Mouse (Mus musculus) olfactory bulb, adult 2 months (tissue): ENCODE results near the gene Tmem116. TPM values are rescaled to one million over a fixed set of nuclear protein-coding genes. Genes with fewer than 3 reads are reported as not detected.

Experiments
- H3K27ac ChIP-seq: fragments of 200-500 bp; 2 replicates; pipeline ENCODE4 v1.5.1; 2012; ENCODE audit warnings: low read depth, low read length; ENCODE audit not compliant: insufficient read depth
- H3K4me1 ChIP-seq: fragments of 200-500 bp; 2 replicates; pipeline ENCODE4 v1.6.1; 2012; ENCODE audit warnings: low read length; ENCODE audit not compliant: control insufficient read depth, insufficient read depth
- H3K4me3 ChIP-seq: fragments of 200-500 bp; 2 replicates; pipeline ENCODE4 v1.5.1; 2012; ENCODE audit warnings: mild to moderate bottlenecking, low read depth, low read length, moderate library complexity; ENCODE audit not compliant: insufficient read depth
- CTCF ChIP-seq: fragments of 200-500 bp; IDR thresholded peaks from 2 replicates; pipeline ENCODE4 v1.5.1; 2012; ENCODE audit warnings: low read depth, mild to moderate bottlenecking, low read length, moderate library complexity; ENCODE audit not compliant: insufficient read depth
- POLR2A ChIP-seq: fragments of 200-500 bp; IDR thresholded peaks from 2 replicates; pipeline ENCODE4 v1.6.1; 2012; ENCODE audit warnings: mild to moderate bottlenecking, low read depth, low read length, moderate library complexity; ENCODE audit not compliant: insufficient read depth
- WGBS: fragments of 180-500 bp; shearing (Covaris S2); methylation state at CpG from one replicate; pipeline ENCODE4 v1.1.7; 2018; 5-methylcytosine and 5-hydroxymethylcytosine counted together
- polyA plus RNA-seq: library from polyadenylated mRNA; stranded (reverse); fragments of >200 nt; gene quantifications from 2 replicates; pipeline ENCODE4 v1.2.4, GENCODE M21; 2012; ENCODE audit warnings: low replicate concordance; ENCODE audit not compliant: missing spikeins, insufficient read depth, insufficient read length

Tmem116 gene
- polyA plus RNA-seq, 1 experiment, result not detected

- Histone ChIP-seq H3K27ac (no peak overlapping the region), H3K4me3 (no peak overlapping the region), H3K4me1 (peaks cover 3% of the 10 kb centered on the region; the same call in 1 of the 2 replicates)
- WGBS, result 91% methylated on average over 5 of the region's 5 CpGs
- no peak for TF ChIP-seq CTCF
- TF ChIP-seq POLR2A, result no peak
Observed at GRCm38 (mm10) chr5:121444870-121445269, 6.8 kb upstream of the Tmem116 start.

GRCm38 (mm10) chr5:121448450-121448849 is 3.2 kb upstream of the Tmem116 start:
- Histone ChIP-seq H3K27ac (no peak overlapping the region), H3K4me1 (peaks cover 8% of the 10 kb centered on the region), H3K4me3 (no peak overlapping the region)
- WGBS, result 93% methylated on average over 3 of the region's 3 CpGs
- TF ChIP-seq POLR2A (no peak), CTCF (no peak)

- WGBS, result 55% methylated on average over 6 of the region's 6 CpGs
- TF ChIP-seq CTCF (no peak), POLR2A (no peak)
- Histone ChIP-seq H3K4me1 (peaks cover 11% of the 10 kb centered on the region), H3K4me3 (no peak overlapping the region), H3K27ac (no peak overlapping the region)
Observed at GRCm38 (mm10) chr5:121449976-121450375, 1.7 kb upstream of the Tmem116 start.

GRCm38 (mm10) chr5:121450476-121450875 is 1.2 kb upstream of the Tmem116 start:
- Histone ChIP-seq H3K27ac (no peak overlapping the region), H3K4me3 (no peak overlapping the region), H3K4me1 (peaks cover 11% of the 10 kb centered on the region)
- TF ChIP-seq POLR2A, result no peak
- TF ChIP-seq CTCF, result no peak
- WGBS, result 72% methylated on average over 9 of the region's 9 CpGs

- peak overlapping the region; percentile 63 for H3K4me3 ChIP-seq
- H3K4me1 ChIP-seq, result peaks cover 11% of the 10 kb centered on the region
- 4% methylated on average over 8 of the region's 8 CpGs for WGBS
- no peak for TF ChIP-seq POLR2A
- TF ChIP-seq CTCF, result no peak
- no peak overlapping the region for H3K27ac ChIP-seq
Observed at GRCm38 (mm10) chr5:121451203-121451602, 490 bp upstream of the Tmem116 start.

- WGBS, result under 1% methylated on average over 96 of the region's 97 CpGs
- H3K4me3 ChIP-seq, result peak within 1 kb of the TSS; percentile 67
- peak within 1 kb of the TSS; percentile 92 for H3K27ac ChIP-seq
- TF ChIP-seq POLR2A (peak; percentile 95), CTCF (peak; percentile 18; the same call in 1 of the 2 replicates)
- peaks cover 11% of the 10 kb centered on the region for H3K4me1 ChIP-seq
Observed at GRCm38 (mm10) chr5:121452026-121452869, 555 bp downstream of the Tmem116 start, which contains the start of gene Erp29. Gene Erp29, minus strand, starts transcription at chr5:121452506.

- H3K4me3 ChIP-seq, result peak overlapping the region; percentile 67
- H3K27ac ChIP-seq, result peak overlapping the region; percentile 92
- 3% methylated on average over 9 of the region's 9 CpGs for WGBS
- peaks cover 11% of the 10 kb centered on the region for H3K4me1 ChIP-seq
- TF ChIP-seq CTCF (no peak), POLR2A (no peak)
Observed at GRCm38 (mm10) chr5:121452906-121453305, 1.2 kb downstream of the Tmem116 start.

- Histone ChIP-seq H3K4me1 (peaks cover 11% of the 10 kb centered on the region), H3K4me3 (no peak overlapping the region), H3K27ac (no peak overlapping the region)
- no peak for TF ChIP-seq POLR2A
- no peak for TF ChIP-seq CTCF
- WGBS, result 89% methylated on average over 13 of the region's 13 CpGs
Observed at GRCm38 (mm10) chr5:121453743-121454502, 2.2 kb downstream of the Tmem116 start.

- Histone ChIP-seq H3K4me1 (peaks cover 11% of the 10 kb centered on the region), H3K4me3 (no peak overlapping the region), H3K27ac (no peak overlapping the region)
- TF ChIP-seq CTCF (no peak), POLR2A (no peak)
- 85% methylated on average over 3 of the region's 3 CpGs for WGBS
Observed at GRCm38 (mm10) chr5:121454503-121454782, 2.8 kb downstream of the Tmem116 start.
